Mouse (Mus musculus): ENCODE results near the gene Mif4gd.

- TF ChIP-seq POLR2A (IDR thresholded peaks at IDR 0.05; ENCODE audit: extremely low read depth, insufficient read depth, low read length), result no peak
- no peak for TF ChIP-seq CTCF (IDR thresholded peaks at IDR 0.05; ENCODE audit: low read depth, low read length)
Measured at GRCm38 (mm10) chr11:115653194-115653593, 40.4 kb upstream of the Mif4gd start.
